Mouse (Mus musculus) myocyte (in vitro differentiated cells): ENCODE data around the gene Pnpla2.

Experiments
- MYOD1 ChIP-seq, 3 experiments: IDR thresholded peaks; one replicate each; pipeline ENCODE4 v1.6.1; 2011; ENCODE audit warnings: control low read depth in 2 of 3, low read depth in 2 of 3, mild to moderate bottlenecking in 2 of 3, moderate library complexity in 1 of 3; ENCODE audit not compliant: insufficient read length in 2 of 3, control insufficient read depth in 1 of 3
- POLR2A ChIP-seq: IDR thresholded peaks from one replicate; pipeline ENCODE4 v1.6.1; 2011; ENCODE audit warnings: low read depth, mild to moderate bottlenecking, control low read depth, moderate library complexity; ENCODE audit not compliant: insufficient read length

DNA sequence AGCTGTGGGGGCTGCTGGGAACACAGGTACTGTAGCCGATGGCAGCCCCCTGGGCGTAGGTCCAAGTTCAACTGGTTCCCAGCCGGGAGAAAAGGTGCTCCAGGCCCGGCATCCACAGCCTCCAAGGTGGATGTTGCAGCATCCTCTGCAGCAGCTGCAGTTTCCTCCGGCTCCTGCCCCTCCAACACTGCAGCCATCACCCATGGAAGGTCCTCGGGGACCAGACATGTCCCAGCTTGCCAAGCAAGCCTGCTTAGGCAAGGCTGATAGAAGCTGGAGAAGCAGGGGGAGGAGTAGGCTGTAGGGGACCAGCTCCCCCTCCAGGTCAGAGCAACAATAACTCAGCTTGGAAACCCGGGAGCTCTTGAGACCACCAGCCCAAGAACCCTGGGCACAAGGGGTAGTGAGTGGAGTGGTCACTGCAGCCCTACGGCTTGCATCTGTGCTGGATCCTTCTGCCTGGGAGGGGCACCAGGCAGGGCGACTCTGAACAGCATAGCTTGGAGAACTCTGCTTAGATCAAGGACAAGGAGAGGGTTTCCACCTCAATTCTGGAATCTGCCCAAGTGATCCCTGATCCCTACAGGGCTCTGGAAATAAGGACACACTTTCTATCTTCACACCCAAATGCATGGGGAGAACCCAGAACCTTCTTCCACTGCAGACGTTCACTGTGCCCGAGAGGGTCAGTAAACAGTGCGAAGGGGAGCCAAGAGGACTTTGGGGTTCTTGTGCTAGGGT is 11.7 kb upstream of the Pnpla2 start:
- TF ChIP-seq MYOD1 (IDR thresholded peaks at IDR 0.05; ENCODE audit: control insufficient read depth in 1 of 3, insufficient read length in 2 of 3, low read depth in 2 of 3) (no peak), POLR2A (no peak)
